Mouse (Mus musculus) CD4-positive naive resting alpha-beta T cell, adult 57 days (primary cell): ENCODE measurements around the gene Cox10. TPM values are rescaled to one million over a fixed set of nuclear protein-coding genes. Genes with fewer than 3 reads are reported as not detected.

Experiments used
- total RNA-seq: library from RNA; stranded (reverse); gene quantifications from one replicate; pipeline ENCODE4 v1.2.4, GENCODE M21; 2023

Gene Cox10
- 23.8 TPM for total RNA-seq

DNA sequence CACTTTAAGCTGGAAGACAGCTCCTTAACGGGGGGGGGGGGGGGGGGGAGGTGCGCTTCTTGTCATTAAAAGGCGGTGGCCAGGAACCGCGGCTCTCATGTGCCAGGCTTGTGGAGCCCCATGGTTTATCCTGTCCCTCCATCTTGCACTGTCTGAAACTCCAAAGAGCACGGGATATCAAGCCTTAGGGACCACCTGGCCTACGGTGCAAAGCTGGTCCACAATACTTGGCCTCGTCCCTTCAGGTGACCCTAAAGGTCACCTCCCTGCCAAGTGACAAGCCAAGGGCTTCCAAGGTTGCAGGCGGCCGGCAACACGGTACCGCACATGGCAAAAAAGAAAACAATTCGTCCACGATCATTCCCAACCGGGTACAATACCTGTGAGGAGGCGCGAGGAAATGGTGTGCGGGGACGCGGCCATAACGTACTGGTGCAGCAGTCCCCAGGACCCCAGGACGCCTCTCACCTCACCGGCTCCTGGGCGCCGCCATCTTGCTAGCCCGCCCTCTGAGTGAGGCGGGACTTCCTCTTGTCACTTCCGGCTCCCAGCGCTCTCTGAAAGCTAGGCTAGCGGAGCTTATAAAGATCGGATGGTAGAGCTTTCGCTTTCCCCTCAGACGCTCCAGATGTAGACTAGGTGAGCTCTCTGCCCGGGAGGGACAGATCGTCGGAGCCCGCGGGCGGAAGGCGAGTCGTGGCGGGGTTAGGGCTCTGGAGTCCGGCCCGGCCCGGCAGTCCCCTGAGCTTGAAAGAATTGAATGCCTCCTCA lies at the start of gene Cox10:
Gene Cox10 (minus strand): TSS at position 513 of the 771 bp plus-strand sequence.

DNA sequence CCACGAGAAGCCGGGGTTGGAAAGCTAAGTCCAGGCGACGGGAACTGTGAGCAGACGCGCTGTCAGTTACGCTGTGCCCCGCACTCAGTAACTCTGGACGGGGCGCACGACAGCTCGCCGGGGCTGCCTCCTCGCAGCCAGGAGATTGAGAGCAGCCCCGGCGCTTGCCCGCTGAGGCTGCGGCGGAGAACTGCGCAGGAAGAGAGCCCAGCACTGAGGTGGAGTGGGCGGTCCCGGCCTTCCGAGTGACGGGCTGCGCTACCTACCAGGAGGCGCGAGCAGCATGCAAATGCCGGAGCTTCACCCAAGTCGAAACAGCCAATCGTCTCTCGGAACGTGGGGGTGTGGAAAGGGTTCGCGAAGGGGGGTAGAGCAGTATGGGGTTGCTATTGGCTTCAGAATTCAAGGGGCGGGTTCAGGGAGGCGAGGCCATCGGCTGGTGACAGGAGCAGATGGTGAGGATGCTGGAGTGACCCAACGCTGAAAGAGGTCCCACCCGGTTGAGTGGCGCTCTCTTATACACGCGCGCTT lies 157.1 kb downstream of the Cox10 start, which contains the start of gene Hs3st3b1:
Gene Hs3st3b1 (minus strand): TSS at position 200 of the 531 bp plus-strand sequence.

Other genes starting within 250 kb of the Cox10 start
- 31.7 TPM for gene Hs3st3b1, start 157.2 kb downstream of the Cox10 start, total RNA-seq